Mouse (Mus musculus) kidney, embryonic 16.5 days (tissue): ENCODE results near the gene Gm29609. TPM values are rescaled to one million over a fixed set of nuclear protein-coding genes. Genes with fewer than 3 reads are reported as not detected.
A peak's percentile ranks its signal among the peaks of the same experiment; 100 is the strongest.

Experiments used
- ATAC-seq: fragments of 200-750 bp; cut with Nextera tagmentation; 2 replicates; pipeline ENCODE4 v1.8.0; 2017; ENCODE audit warnings: moderate TSS enrichment; ENCODE audit not compliant: low FRiP score, low TSS enrichment
- H3K27ac ChIP-seq: fragments of 300-500 bp; sonication (generic); 2 replicates; pipeline ENCODE4 v1.5.1; 2014; ENCODE audit warnings: low read length
- H3K27me3 ChIP-seq: fragments of 300-500 bp; sonication (generic); 2 replicates; pipeline ENCODE4 v1.6.1; 2014; ENCODE audit warnings: low read length, control low read depth, mixed read lengths; ENCODE audit not compliant: insufficient read depth
- H3K36me3 ChIP-seq: fragments of 300-500 bp; sonication (generic); 2 replicates; pipeline ENCODE4 v1.6.1; 2014; ENCODE audit warnings: low read length, control low read depth, mixed read lengths; ENCODE audit not compliant: insufficient read depth
- H3K4me1 ChIP-seq: fragments of 300-500 bp; sonication (generic); 2 replicates; pipeline ENCODE4 v1.6.1; 2014; ENCODE audit warnings: low read length, control low read depth, mixed read lengths; ENCODE audit not compliant: insufficient read depth
- H3K4me2 ChIP-seq: fragments of 300-500 bp; sonication (generic); replicated peaks from 2 replicates; pipeline ENCODE4 v1.6.1; 2014; ENCODE audit warnings: low read depth, low read length
- H3K4me3 ChIP-seq: fragments of 300-500 bp; sonication (generic); 2 replicates; pipeline ENCODE4 v1.5.1; 2014; ENCODE audit warnings: mild to moderate bottlenecking, low read length
- H3K9ac ChIP-seq: fragments of 300-500 bp; sonication (generic); replicated peaks from 2 replicates; pipeline ENCODE4 v1.6.1; 2014; ENCODE audit warnings: low read length
- H3K9me3 ChIP-seq: fragments of 300-500 bp; sonication (generic); 2 replicates; pipeline ENCODE4 v1.6.1; 2016; ENCODE audit warnings: low read length, control low read depth
- WGBS: fragments of 180-500 bp; shearing (Covaris S2); extraction: QIAGEN DNeasy Blood & Tissue Kit; methylation state at CpG from one replicate; pipeline ENCODE4 v1.1.7; 2014; 5-methylcytosine and 5-hydroxymethylcytosine counted together
- polyA plus RNA-seq: library from polyadenylated mRNA; unstranded; fragments of >200 nt; fragmentation: Nextera tagmentation; extraction: Ambion mirVana; gene quantifications from 2 replicates; pipeline ENCODE4 v1.2.1, GENCODE M21; 2015

Gm29609 gene
- 1.9 and 2.1 TPM in 2 replicates for polyA plus RNA-seq

DNA sequence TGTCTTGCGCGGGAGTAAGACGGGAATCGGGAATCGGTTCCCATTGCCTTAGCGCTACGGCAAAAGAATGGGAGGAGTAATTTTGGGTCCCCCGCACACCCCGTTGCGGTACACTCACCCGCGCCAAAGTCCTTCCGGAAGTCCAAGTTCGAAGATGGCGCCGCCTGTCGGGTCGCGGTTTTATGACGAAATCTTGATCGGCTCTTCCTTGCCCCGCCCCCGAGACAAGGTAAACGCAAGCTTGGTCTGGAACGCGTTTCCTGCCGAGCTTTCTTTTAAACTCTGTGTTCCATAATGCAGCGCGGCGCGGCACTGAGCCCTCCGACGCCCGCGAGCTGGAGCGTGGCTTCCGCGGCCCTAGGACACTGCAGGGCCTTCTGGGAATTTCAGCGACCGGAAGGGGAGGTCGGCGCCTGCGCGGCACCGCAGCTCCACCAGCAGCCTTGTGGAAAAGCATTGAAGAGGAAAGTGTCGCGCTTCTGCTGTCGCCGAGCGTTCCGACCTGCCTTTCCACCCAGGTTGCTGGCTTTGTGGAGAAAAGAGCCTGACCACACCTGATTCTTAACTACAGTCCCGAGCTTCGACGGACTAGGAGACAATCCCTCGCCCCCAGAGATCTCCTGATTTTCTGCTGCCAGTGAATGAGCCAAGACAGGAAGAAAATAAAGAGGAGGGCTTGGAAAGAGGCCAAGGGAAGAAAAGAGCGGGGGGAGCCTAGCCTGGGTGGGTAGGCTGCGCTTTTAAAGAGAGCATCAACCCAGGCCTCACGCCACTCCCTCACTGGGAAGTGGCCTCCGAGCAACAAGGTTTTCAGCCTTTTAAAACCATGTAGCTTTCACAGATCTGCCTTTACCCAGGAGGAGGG, at the start of gene Gm29609, which contains the start of gene Gtf3c2:
Gene Gm29609, minus strand, starts transcription at position 146 of the 865 bp plus-strand sequence.
Gene Gtf3c2, minus strand, starts transcription at position 379 of the 865 bp plus-strand sequence.
- H3K27me3 ChIP-seq = no peaks in the 10 kb centered on the region
- peak within 1 kb of the TSS; percentile 93 for H3K4me2 ChIP-seq
- WGBS = under 1% methylated on average over 59 of the region's 59 CpGs

DNA sequence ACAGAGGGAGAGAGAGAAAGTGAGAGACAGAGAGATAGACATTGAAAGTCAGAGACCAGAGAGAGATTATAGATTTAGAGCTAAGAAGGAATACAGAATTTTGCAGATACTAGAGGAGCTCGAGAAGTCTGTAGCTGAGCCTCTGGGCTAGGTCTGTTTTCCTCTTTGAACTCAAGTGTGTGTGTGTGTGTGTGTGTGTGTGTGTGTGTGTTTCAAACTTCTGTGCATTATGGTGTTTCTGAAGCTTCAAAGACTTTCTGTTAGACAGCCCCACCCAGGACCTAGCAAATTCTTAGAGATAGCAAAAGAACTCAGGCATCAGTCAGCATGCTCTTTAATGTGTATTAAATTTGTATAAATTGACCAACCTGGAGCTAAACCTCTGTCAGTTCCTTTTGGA, 46.9 kb upstream of the Gm29609 start:
- Histone ChIP-seq H3K4me2 (no peak overlapping the region), H3K4me1 (no peaks in the 10 kb centered on the region), H3K27ac (no peak overlapping the region), H3K36me3 (no peaks in the 10 kb centered on the region), H3K9me3 (no peaks in the 10 kb centered on the region), H3K9ac (no peak overlapping the region), H3K27me3 (no peaks in the 10 kb centered on the region), H3K4me3 (no peak overlapping the region)
- no peak for ATAC-seq
- WGBS = 70% methylated on average over 1 of the region's 1 CpGs

More for the DNA sequence above, at the start of gene Gm29609, which contains the start of gene Gtf3c2:
- Histone ChIP-seq H3K36me3 (no peaks in the 10 kb centered on the region), H3K4me3 (peak within 1 kb of the TSS; percentile 99), H3K9ac (peak within 1 kb of the TSS; percentile 91), H3K9me3 (no peaks in the 10 kb centered on the region), H3K4me1 (peaks cover 8% of the 10 kb centered on the region), H3K27ac (peak within 1 kb of the TSS; percentile 99)
- peak; percentile 98 for ATAC-seq

DNA sequence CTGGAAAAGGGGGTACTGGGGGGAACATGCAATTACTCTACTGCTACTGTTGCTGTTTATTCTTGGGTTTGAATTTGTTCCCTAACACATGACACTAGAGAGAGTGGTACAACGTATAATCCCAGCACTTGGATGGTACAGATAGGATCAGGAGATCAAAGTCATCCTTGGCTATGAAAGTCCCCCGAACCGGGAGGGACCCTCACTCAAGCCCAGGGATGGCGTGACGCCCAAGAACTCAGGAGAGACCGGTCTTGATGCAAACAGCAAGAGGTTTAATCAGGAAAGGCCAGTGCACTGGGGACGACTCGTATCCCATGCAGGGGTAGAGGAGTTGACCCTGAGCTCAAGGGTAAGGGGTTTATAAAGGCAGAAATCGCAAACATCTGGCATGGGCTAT, 43.0 kb upstream of the Gm29609 start:
- no peaks in the 10 kb centered on the region for H3K27me3 ChIP-seq
- H3K9me3 ChIP-seq = no peaks in the 10 kb centered on the region
- no peak overlapping the region for H3K4me2 ChIP-seq
- H3K4me3 ChIP-seq = no peak overlapping the region
- WGBS = 93% methylated on average over 9 of the region's 9 CpGs
- no peak overlapping the region for H3K9ac ChIP-seq
- H3K4me1 ChIP-seq = peaks cover 8% of the 10 kb centered on the region
- no peak for ATAC-seq
- H3K27ac ChIP-seq = no peak overlapping the region
- H3K36me3 ChIP-seq = no peaks in the 10 kb centered on the region

DNA sequence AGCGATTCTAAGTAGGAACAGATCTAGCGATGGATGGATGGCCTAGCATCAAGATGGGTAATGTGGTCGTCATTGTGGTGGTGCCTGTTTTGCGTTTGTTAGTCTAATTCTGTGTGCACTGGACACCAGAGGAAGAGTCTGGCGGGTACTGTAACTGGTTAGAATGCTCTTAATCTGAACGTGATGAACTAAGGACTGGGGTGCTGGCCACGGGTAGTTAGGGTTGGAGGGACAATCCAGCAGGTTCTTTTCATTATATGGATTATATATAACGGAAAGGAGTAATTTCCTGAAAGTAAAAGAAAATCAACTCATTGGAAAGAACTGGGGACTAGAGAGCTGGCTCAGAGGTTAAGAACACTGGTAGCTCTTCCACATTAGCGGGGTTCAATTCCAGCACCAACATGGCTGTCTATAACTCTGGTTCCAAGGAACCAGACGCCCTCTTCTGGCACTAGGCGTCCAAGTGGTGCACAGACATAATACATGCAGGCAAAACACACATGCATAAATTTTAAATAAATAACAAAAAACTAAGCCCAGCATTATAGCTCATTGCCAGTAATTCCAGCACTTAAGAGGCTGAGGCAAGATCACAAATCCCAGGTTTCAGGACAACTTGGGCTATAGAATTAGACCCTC, 41.7 kb upstream of the Gm29609 start:
- ATAC-seq = no peak
- 13% methylated on average over 11 of the region's 11 CpGs for WGBS
- H3K4me1 ChIP-seq = peaks cover 8% of the 10 kb centered on the region

DNA sequence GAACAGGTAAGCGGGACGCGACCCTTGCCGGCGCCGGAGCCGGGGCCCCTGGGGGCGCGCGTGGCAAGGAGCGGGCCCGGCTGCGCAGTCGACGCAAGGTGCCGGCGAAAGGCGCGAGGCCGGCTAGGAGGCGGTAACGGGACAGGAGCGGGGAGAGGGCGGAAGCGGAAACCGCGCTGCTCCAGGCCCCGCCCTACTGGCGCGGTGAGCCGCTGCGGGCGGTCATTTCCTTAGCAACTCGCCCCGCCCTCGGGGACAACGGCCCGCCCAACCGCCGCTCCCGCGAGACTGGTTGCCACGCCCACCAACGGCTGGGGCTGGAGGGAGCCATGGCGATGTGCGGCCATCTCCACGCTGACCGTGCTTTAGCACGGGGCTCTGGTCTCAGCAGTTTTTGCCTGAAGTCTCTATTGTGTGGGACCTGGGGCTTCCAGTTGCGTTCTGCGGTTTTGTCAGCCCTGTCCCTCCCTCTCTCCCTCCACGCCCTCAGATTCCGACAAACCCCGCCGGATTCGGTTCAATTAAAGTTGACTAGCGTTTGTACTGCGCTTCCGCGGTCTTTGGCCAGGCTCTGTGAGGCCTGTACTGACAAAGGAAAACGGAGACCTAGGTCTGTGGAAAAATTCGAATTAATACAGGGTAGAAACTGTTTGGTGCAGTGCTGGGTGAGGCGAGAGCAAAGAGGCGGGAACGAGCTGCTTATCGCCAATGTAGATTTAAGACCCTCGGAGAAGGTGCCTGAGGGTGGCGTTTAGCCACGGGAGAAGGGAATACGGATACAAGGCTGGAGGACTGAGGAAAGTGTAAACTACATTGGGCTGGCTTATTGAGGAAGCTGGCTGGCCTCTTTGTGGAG, 41.0 kb upstream of the Gm29609 start, which contains the start of gene Ppm1g:
Gene Ppm1g, minus strand, starts transcription at position 240 of the 856 bp plus-strand sequence.
- Histone ChIP-seq H3K27ac (peak within 1 kb of the TSS; percentile 97), H3K4me3 (peak within 1 kb of the TSS; percentile 86), H3K27me3 (no peaks in the 10 kb centered on the region), H3K4me2 (peak within 1 kb of the TSS; percentile 87), H3K9me3 (no peaks in the 10 kb centered on the region), H3K36me3 (no peaks in the 10 kb centered on the region), H3K4me1 (peaks cover 8% of the 10 kb centered on the region), H3K9ac (peak within 1 kb of the TSS; percentile 94)
- WGBS = under 1% methylated on average over 69 of the region's 70 CpGs
- peak; percentile 97 for ATAC-seq

More for the DNA sequence above, 41.7 kb upstream of the Gm29609 start:
- Histone ChIP-seq H3K9ac (peak overlapping the region; percentile 94), H3K27ac (peak overlapping the region; percentile 97), H3K4me2 (peak overlapping the region; percentile 87), H3K4me3 (peak overlapping the region; percentile 86), H3K36me3 (no peaks in the 10 kb centered on the region), H3K9me3 (no peaks in the 10 kb centered on the region), H3K27me3 (no peaks in the 10 kb centered on the region)

DNA sequence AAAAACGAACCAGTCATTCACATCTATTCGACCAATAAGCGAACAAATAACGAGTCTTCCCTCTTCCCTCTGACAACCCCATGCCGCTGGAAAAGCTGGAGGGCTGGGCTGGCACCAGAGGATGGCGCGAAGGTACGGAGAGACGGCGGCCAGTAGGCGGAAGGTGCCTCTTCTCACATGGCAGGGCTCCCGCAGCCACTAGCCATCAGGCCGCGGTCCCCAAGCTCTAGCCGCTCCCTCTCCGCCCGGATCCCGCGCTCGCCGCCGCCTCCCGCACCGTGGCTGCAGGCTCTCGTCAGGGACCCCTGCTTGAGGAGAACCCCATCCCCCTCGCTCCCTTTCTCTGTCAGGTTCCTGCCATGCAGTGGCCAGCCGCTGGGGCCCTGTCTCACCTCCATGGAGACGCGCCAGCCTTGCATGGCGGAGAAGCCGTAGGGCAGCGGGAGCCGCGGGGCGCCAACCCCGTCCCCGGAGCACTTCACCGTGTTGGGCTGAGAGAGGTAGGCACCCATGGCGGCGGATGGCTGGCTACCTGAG, 40.3 kb upstream of the Gm29609 start:
- H3K27me3 ChIP-seq = no peaks in the 10 kb centered on the region
- H3K4me1 ChIP-seq = peaks cover 8% of the 10 kb centered on the region
- H3K36me3 ChIP-seq = no peaks in the 10 kb centered on the region
- peak overlapping the region; percentile 92 for H3K27ac ChIP-seq
- H3K9me3 ChIP-seq = no peaks in the 10 kb centered on the region
- 0% methylated on average over 40 of the region's 40 CpGs for WGBS
- H3K9ac ChIP-seq = peak overlapping the region; percentile 90
- peak; percentile 77 for ATAC-seq
- peak overlapping the region; percentile 86 for H3K4me3 ChIP-seq
- H3K4me2 ChIP-seq = peak overlapping the region; percentile 80

DNA sequence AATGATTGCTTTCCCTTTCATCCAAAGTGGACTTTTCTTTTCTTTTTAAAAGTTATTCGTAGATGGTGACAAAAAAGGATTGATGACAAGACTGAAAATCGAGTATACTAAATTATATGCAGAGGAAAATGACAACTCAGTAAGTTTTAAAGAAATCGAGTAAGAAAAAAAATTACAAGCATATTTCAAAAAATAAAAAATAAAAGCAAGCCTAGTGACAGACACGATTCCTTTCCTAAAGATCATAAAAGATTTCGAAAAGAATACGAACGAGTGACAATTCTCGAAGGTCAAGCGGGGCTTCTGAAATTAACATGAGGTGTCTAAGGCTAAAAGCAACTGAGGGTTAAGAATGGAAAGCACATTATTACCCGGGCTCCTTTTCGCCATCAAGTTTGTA, 39.8 kb upstream of the Gm29609 start:
- no peaks in the 10 kb centered on the region for H3K9me3 ChIP-seq
- H3K9ac ChIP-seq = peak overlapping the region; percentile 90
- H3K27ac ChIP-seq = peak overlapping the region; percentile 92

DNA sequence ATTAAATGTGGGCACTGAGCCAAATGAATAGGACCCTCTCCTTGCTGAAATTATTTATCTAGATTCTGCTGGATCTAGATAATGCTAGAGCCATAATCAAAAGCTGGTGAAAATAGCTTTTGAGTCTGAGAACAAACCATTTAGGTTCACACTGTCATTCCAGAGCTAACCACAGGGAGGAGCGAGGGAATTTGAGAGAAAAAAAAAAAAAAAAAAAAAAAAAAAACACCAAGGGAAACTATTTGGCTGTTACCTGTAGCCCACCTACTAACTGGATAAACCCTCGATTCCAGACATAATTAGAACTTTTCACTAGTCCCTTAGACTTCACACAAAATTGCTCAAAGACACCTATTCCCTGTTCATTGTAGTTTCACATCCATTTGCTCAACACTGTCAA, 39.4 kb upstream of the Gm29609 start:
- peak overlapping the region; percentile 86 for H3K4me3 ChIP-seq
- H3K27me3 ChIP-seq = no peaks in the 10 kb centered on the region
- no peak overlapping the region for H3K27ac ChIP-seq
- H3K4me2 ChIP-seq = peak overlapping the region; percentile 80
- H3K36me3 ChIP-seq = no peaks in the 10 kb centered on the region
- ATAC-seq = no peak
- H3K9me3 ChIP-seq = no peaks in the 10 kb centered on the region
- 3% methylated on average over 2 of the region's 2 CpGs for WGBS
- no peak overlapping the region for H3K9ac ChIP-seq
- peaks cover 8% of the 10 kb centered on the region for H3K4me1 ChIP-seq

More for the DNA sequence above, 39.8 kb upstream of the Gm29609 start:
- peak overlapping the region; percentile 86 for H3K4me3 ChIP-seq
- no peak for ATAC-seq
- no peaks in the 10 kb centered on the region for H3K36me3 ChIP-seq
- H3K4me2 ChIP-seq = peak overlapping the region; percentile 80
- H3K27me3 ChIP-seq = no peaks in the 10 kb centered on the region
- peaks cover 8% of the 10 kb centered on the region for H3K4me1 ChIP-seq
- WGBS = 1% methylated on average over 11 of the region's 11 CpGs

DNA sequence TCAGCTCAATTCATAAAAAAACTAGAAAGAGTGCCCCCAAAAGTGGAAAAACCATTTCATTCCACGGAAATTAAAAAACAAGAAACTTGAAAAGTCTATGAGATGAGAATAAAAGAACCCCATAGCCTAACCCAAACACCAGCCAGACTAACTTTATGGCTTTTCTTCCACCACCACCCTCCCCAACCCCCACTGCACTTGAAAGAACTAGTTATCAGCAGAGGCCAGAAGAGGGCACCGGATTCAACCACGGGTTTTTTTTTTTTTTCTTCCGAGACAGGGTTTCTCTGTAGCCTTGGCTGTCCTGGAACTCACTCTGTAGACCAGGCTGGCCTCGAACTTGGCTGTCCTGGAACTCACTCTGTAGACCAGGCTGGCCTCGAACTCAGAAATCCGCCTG, 38.6 kb upstream of the Gm29609 start:
- Histone ChIP-seq H3K4me1 (peaks cover 8% of the 10 kb centered on the region), H3K27me3 (no peaks in the 10 kb centered on the region), H3K27ac (no peak overlapping the region), H3K4me3 (no peak overlapping the region), H3K4me2 (no peak overlapping the region), H3K36me3 (no peaks in the 10 kb centered on the region), H3K9me3 (no peaks in the 10 kb centered on the region), H3K9ac (no peak overlapping the region)
- 55% methylated on average over 7 of the region's 7 CpGs for WGBS
- ATAC-seq = no peak
